Mouse (Mus musculus) liver, embryonic 14.5 days (tissue): ENCODE measurements at regions not wholly inside any gene's neighbourhood (a gene's known extent, or its start where the extent isn't known, plus 50 kb on each side); places are given as distances from the start of the nearest gene placed in this dataset.

Experiments used
- CTCF ChIP-seq: IDR thresholded peaks from 2 replicates; pipeline ENCODE4 v1.5.1; 2016; ENCODE audit warnings: antibody characterized with exemption, low read depth, control low read depth
- EP300 ChIP-seq: IDR thresholded peaks from 2 replicates; pipeline ENCODE4 v1.6.1; 2016; ENCODE audit warnings: antibody characterized with exemption, low read depth

DNA sequence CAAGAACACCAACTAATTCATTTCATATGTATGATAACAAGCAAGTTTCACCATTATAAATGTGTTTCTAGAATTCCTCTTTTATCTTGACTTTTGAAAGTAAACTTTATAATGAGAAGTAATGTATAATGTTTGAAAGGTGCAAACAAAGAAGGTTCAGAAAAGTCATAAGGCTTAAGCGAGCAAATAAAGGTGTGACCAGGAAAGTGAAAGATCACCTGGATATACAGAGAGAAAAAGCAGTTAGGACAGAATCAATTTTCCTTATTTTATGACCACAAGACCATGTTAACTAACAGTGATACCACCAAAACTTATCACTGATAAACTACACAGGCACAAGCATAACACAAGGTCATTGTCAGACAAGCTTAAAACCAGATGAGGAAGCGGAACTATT is 97.2 kb upstream of the Steap4 start:
- no peak for TF ChIP-seq CTCF
- TF ChIP-seq EP300 = no peak
